Mouse (Mus musculus) thymus, adult 2 months (tissue): ENCODE measurements around the gene Rtn4ip1.

Experiments used
- CTCF ChIP-seq: fragments of 200-500 bp; IDR thresholded peaks from 2 replicates; pipeline ENCODE4 v1.5.1; 2012; ENCODE audit warnings: mild to moderate bottlenecking, control low read depth, low read length, moderate library complexity, borderline replicate concordance; ENCODE audit not compliant: control insufficient read depth, poor library complexity, insufficient read depth; ENCODE audit errors: extremely low read depth
- POLR2A ChIP-seq: fragments of 200-500 bp; IDR thresholded peaks from 2 replicates; pipeline ENCODE4 v1.6.1; 2012; ENCODE audit warnings: mild to moderate bottlenecking, low read length, control low read depth, moderate library complexity; ENCODE audit not compliant: control insufficient read depth, poor library complexity, insufficient read depth; ENCODE audit errors: extremely low read depth

DNA sequence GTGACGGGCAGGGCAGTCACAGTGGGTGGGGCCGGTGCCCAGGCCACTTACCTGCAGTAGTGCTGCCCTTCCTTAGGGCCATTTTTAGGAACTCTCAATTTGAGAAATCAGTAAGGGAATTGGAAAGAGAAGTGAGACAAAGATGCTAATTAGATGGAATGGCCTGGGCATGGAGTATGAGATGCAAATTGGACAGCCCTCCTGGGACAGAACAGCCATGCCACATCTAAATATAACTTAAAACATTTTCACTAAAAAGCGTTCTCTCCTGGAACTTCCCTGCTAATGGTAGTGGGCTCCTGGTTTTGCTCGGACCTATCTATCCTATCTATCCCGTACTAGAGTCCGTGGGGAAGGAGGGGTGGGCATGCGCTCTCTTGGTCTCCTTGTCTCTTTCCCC is 3.3 kb upstream of the Rtn4ip1 start:
- no peak for TF ChIP-seq POLR2A
- no peak for TF ChIP-seq CTCF
